Mouse (Mus musculus) hindbrain, embryonic 16.5 days (tissue): Measurements from ENCODE around the gene Noxo1. TPM values are rescaled to one million over a fixed set of nuclear protein-coding genes. Genes with fewer than 3 reads are reported as not detected.

Experiments
- polyA plus RNA-seq: library from polyadenylated mRNA; unstranded; fragments of >200 nt; fragmentation: Nextera tagmentation; extraction: Ambion mirVana; gene quantifications from 2 replicates; pipeline ENCODE4 v1.2.1, GENCODE M21; 2015

Gene Noxo1
- polyA plus RNA-seq, 1 experiment from 2014 or later, result 2.3 TPM

Other genes with a start within 250 kb of the Noxo1 start
- gene E4f1, start 225.9 kb upstream of the Noxo1 start, polyA plus RNA-seq, result 42.3 and 43.5 TPM in 2 replicates
- 83.9 and 85.4 TPM in 2 replicates for gene Pgp, start 225.8 kb upstream of the Noxo1 start, polyA plus RNA-seq
- gene Bricd5, start 222.3 kb upstream of the Noxo1 start, polyA plus RNA-seq, result 0.65 and 1.2 TPM in 2 replicates
- 36.2 and 39.3 TPM in 2 replicates for gene Mlst8, start 217.2 kb upstream of the Noxo1 start, polyA plus RNA-seq
- gene Caskin1, start 207.6 kb upstream of the Noxo1 start, polyA plus RNA-seq, result 43.6 and 44.6 TPM in 2 replicates
- gene Traf7, start 168.3 kb upstream of the Noxo1 start, polyA plus RNA-seq, result 85.9 and 94.2 TPM in 2 replicates
- 10.9 and 13.0 TPM in 2 replicates for gene Rab26, start 162.0 kb upstream of the Noxo1 start, polyA plus RNA-seq
- gene Pkd1, start 146.4 kb upstream of the Noxo1 start, polyA plus RNA-seq, result 26.8 and 29.9 TPM in 2 replicates
- 65.8 and 80.9 TPM in 2 replicates for gene Tsc2, start 63.6 kb upstream of the Noxo1 start, polyA plus RNA-seq
- gene Nthl1, start 63.6 kb upstream of the Noxo1 start, polyA plus RNA-seq, result 9.6 and 9.9 TPM in 2 replicates
- 60.8 TPM in 2 replicates for gene Slc9a3r2, start 45.9 kb upstream of the Noxo1 start, polyA plus RNA-seq
- gene Npw, start 37.8 kb upstream of the Noxo1 start, polyA plus RNA-seq, result 0.54 and 0.75 TPM in 2 replicates
- 10.8 and 18.7 TPM in 2 replicates for gene Zfp598, start 26.5 kb upstream of the Noxo1 start, polyA plus RNA-seq
- 272 and 319 TPM in 2 replicates for gene Syngr3, start 6.3 kb upstream of the Noxo1 start, polyA plus RNA-seq
- 35.4 and 37.3 TPM in 2 replicates for gene Gfer, start 78 bp upstream of the Noxo1 start, polyA plus RNA-seq
- 62.4 and 69.9 TPM in 2 replicates for gene Tbl3, start 11.4 kb downstream of the Noxo1 start, polyA plus RNA-seq
- gene Rnf151, start 21.8 kb downstream of the Noxo1 start, polyA plus RNA-seq, result not detected in 2 replicates
- gene Rps2, start 21.9 kb downstream of the Noxo1 start, polyA plus RNA-seq, result 732 and 739 TPM in 2 replicates
- 271 and 307 TPM in 2 replicates for gene Ndufb10, start 28.2 kb downstream of the Noxo1 start, polyA plus RNA-seq
- 0.25 TPM in 1 of 2 replicates, not detected in the other for gene Rpl3l, start 31.6 kb downstream of the Noxo1 start, polyA plus RNA-seq
- 17.5 and 18.9 TPM in 2 replicates for gene Msrb1, start 40.4 kb downstream of the Noxo1 start, polyA plus RNA-seq
- gene Hs3st6, start 56.8 kb downstream of the Noxo1 start, polyA plus RNA-seq, result 0.23 and 0.32 TPM in 2 replicates
- not detected in 2 replicates for gene Meiob, start 108.1 kb downstream of the Noxo1 start, polyA plus RNA-seq
- 71.4 and 86.9 TPM in 2 replicates for gene Hagh, start 143.9 kb downstream of the Noxo1 start, polyA plus RNA-seq
- 23.1 and 28.8 TPM in 2 replicates for gene Fahd1, start 154.1 kb downstream of the Noxo1 start, polyA plus RNA-seq
- 0.15 TPM in 1 of 2 replicates, not detected in the other for gene Igfals, start 169.8 kb downstream of the Noxo1 start, polyA plus RNA-seq
- 64.1 and 65.7 TPM in 2 replicates for gene Nubp2, start 190.1 kb downstream of the Noxo1 start, polyA plus RNA-seq
- gene Spsb3, start 190.4 kb downstream of the Noxo1 start, polyA plus RNA-seq, result 88.2 and 90.4 TPM in 2 replicates
- 30.1 and 30.2 TPM in 2 replicates for gene Eme2, start 198.9 kb downstream of the Noxo1 start, polyA plus RNA-seq
- 85.3 and 89.0 TPM in 2 replicates for gene Mrps34, start 198.9 kb downstream of the Noxo1 start, polyA plus RNA-seq
- 88.2 and 99.9 TPM in 2 replicates for gene Nme3, start 200.3 kb downstream of the Noxo1 start, polyA plus RNA-seq
- gene Mapk8ip3, start 240.7 kb downstream of the Noxo1 start, polyA plus RNA-seq, result 90.0 and 102 TPM in 2 replicates